Mouse (Mus musculus) erythroid progenitor cell, adult 5-6 weeks (primary cell): Measurements from ENCODE around the gene Ggact. TPM values are rescaled to one million over a fixed set of nuclear protein-coding genes. Genes with fewer than 3 reads are reported as not detected.

Experiments used
- ATAC-seq: replicated peaks from 2 replicates; pipeline ENCODE4 v1.8.0; 2016; ENCODE audit warnings: moderate number of reproducible peaks, mild to moderate bottlenecking, moderate TSS enrichment, inconsistent platforms; ENCODE audit not compliant: poor library complexity, low FRiP score, severe bottlenecking
- total RNA-seq, 2 experiments: library from RNA; stranded (forward) in 1 of 2; stranded (reverse) in 1 of 2; fragments of 150-400 nt in 1 of 2; fragments of 186-747, 209-891 nt in 1 of 2; gene quantifications; 2 replicates each; pipeline versions ENCODE4 v1.2.3 to v1.2.4; 2015 to 2017; ENCODE audit warnings: low replicate concordance in 2 of 2

Ggact gene
- total RNA-seq (2015; ENCODE audit: low replicate concordance) (6.3 TPM in 1 of 2 replicates, not detected in the other), total RNA-seq (2017; ENCODE audit: low replicate concordance) (5.5 TPM in 1 of 2 replicates, not detected in the other)

- ATAC-seq = no peak
These were observed at the start of gene Ggact for GRCm38 (mm10) chr14:122913657-122914056. TSS of gene Ggact (minus strand) at chr14:122913757.

- ATAC-seq = no peak
These were observed 44.4 kb upstream of the Ggact start for GRCm38 (mm10) chr14:122957941-122958340.

DNA sequence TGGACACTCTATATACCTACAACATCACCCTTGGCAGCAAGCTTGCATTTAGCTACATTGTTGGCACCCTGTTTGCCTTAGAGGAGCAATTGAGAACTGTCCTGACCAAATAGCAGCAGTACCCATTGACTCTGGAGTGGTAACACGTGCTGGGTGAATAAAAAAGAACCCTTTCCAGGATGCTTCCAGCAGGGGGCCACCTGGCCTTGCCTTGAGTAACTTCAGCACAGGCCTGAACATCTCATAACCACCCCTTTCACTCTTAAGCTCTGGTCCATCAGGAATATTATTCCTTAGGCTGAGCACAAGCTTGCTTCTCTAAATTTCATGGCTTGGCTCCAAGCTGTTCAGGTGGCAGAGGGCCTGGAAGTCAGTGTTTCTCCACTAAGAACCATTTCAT lies 39.8 kb upstream of the Ggact start:
- ATAC-seq = no peak

- no peak for ATAC-seq
These were observed 39.0 kb upstream of the Ggact start for GRCm38 (mm10) chr14:122952556-122952955.

- no peak for ATAC-seq
These were observed 38.3 kb upstream of the Ggact start for GRCm38 (mm10) chr14:122951676-122952445.

DNA sequence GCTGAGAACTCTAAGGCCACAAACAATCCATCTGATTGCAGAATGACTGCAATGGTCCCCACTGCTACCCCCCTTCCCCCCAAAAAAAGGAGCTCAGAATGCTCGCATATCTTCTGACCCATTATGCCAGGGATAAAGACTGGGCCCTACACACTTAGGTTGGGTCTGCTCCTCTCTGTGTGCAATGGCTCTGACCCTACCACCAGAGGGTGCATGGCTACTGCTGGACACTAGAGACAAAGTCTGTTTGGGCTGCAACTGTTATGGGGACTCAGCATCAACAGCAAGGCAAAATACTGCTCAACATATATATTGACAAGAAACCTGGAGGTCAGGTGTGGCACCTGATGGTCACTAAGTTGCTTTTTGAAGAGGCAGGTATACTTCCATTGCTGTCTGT lies 37.4 kb upstream of the Ggact start:
- ATAC-seq = no peak

GRCm38 (mm10) chr14:122943475-122943853 lies 29.9 kb upstream of the Ggact start:
- ATAC-seq = no peak

DNA sequence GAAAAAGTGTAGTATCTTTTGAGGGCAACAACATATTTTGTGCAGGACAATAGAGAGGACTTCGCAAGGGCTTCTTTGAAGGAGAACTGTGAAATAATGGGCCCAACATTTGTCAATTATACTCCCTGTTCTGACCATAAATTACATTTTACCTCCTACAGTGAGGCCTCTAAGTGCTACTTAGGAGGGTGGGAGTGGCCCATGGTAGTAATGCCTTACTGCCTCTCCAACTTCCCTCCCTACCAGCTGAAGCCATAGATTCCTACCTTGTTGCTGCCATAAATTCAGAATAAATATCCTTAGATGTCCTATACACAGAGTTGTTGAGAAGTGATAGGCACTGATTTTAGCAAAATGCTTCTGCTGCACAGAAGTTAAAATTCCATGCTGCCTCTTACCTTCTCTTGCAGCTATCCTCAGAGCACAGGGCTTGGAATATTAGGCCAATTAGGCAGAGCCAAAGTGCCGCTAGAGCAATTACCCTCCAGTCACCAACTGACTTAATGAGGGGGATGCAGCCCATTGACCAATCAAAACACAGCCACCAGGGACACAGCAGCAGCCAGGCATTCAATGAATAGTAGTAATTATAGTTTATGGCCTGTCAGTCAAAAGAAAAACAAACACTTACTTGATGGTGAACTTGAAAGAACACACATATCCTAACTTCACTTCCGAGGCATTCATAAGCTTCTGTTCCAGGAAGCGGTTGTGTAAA lies 29.4 kb upstream of the Ggact start:
- no peak for ATAC-seq

- ATAC-seq = no peak
These were observed 22.9 kb upstream of the Ggact start for GRCm38 (mm10) chr14:122936460-122936859.

DNA sequence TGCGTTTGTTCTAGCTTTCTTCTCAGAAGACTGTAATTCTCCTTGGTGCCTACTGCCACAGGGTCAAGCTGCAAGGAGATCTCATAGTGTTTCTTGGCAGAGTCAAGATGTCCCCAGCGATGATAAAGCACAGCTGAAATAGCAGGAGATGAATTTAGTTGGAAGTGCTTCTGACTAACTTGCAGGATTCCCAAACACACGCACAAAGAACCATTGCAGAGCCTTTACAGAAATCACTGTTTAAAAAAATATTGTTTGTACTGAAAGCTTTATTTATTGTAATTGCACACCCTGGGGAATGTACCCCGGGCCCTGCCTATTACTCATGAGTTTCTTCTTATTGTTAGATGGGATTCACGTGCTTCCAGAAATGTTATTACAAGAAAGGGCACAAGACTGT lies 6.5 kb upstream of the Ggact start:
- no peak for ATAC-seq

GRCm38 (mm10) chr14:122917676-122918075 lies 4.1 kb upstream of the Ggact start:
- ATAC-seq = no peak

DNA sequence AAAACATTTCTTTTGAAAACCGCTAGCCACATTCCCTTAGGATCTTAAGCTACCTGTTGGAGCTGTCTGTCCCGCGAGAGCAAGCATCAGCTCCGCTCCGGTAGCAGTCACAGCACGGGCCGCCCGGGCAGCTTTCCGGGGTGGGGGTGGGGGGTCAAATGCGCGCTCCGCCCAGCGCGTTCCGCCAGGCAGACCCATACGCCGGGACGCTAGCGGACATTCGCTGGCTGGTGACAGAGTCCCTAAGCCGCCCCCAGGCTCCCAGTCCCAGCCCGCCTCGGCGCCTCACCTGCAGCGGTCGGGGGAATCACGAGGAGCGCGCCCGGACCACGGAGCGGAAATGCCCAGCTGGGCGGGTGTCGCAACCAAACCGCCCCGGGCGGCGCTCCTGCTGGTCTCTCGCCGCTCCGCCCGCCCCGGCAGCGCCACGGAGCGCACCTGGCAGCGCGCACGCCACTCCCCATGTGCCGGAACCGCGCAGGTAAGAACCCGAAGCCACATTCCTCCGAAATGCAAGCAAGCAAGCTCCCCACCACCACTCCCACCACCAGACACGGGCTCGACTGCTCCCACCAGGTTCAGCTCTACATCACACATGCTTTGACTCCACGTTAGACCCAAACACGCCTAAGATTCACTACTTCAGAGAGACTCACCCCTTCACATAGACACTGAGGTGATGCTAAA lies 602 bp downstream of the Ggact start:
- ATAC-seq = peak; percentile 66

DNA sequence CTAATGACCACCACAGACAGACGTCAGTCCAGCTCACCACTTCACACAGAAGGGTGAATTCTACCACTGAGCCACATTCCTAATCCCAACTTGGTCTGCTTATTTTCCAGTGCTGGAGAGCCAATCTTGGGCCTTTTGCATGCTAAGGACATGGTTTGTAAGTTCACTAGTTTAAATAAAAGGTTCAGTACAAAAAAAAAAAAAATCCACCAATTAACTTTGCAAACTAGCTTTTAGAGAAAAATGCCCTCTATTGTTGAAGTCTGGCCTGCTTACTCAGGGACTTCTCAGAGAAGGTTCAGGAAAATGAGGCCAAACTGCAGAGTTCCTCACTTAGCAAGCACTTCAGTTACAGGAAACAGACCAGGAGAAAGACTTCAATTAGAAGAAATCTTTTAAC lies 1.4 kb downstream of the Ggact start:
- no peak for ATAC-seq

DNA sequence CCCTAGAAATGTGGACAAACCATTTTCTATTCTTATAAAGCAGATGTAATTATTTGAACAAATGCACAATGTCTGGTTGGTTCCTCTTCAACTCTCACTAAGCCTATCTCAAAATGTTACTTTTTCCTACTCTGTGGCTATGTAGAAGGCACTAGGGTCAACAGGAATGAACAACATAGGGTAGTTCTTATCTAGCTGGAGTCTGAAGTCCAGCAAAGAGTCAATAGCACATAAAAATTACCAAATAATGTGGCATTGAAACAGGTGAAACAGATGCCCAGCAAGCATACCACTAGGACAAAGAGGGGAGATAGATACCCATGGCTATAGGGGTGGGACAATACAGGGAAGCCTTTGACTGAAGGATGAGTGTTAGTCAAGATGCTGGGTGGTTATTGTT lies 2.3 kb downstream of the Ggact start:
- ATAC-seq = no peak

- ATAC-seq = no peak
These were observed 4.0 kb downstream of the Ggact start for GRCm38 (mm10) chr14:122909368-122910091.

DNA sequence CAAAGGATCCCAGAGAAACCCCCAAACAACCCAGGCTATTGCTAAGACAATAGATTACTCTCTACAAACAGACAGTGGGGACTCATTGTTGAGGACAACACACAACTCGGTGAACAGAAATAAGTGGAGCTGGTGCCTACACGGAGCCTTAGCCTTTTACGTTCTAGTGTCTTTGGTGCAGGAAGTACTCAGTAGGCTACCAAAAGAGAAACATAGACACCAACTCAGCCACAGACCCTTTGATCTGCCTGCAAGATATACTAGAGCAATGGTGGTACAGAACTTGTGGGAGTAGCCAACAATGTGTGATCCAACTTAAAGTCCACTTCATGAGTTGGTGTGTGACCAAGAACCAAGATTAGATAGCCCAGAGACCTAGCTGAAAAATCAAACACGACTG lies 5.5 kb downstream of the Ggact start:
- ATAC-seq = no peak

DNA sequence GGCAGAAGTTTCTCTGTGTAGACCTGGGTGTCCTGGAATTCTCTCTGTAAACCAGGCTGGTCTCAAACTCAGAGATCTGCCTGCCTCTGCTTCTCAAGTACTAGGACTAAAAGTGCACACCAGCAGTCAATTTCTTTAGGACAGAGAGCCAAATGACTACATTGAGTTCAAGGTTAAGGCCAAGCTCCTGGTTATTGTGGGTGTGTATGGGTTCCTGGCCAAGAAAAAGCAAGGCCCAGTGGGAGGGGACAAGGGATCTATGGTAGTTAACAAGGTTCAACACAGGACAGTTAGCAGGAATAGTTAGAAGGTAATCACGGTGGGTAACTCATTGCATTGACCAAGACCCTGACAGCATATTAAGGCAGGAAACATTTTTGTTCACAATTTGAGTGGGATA lies 8.6 kb downstream of the Ggact start:
- ATAC-seq = no peak

DNA sequence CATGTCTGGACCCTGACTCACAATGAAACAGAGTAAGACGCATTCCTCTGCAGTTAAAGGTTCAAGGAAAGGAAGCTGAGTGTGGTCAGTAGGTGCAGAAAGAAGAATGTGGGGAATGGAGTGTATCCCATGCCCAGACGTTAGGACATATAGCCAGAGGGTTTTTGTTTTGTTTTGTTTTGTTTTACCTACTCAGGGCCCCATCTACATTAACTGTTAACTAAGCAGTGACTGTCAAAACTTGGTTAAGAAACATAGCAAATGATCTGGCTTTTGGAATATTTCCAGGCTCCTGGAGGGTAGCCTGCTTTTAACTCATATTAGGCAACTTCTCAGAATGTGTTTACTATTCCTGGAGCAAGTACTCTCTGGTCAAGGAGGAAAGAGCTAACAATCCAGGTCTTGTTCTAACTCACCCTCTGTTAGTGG lies 9.6 kb downstream of the Ggact start:
- no peak for ATAC-seq

- ATAC-seq = no peak
These were observed 10.7 kb downstream of the Ggact start for GRCm38 (mm10) chr14:122902884-122903283.

DNA sequence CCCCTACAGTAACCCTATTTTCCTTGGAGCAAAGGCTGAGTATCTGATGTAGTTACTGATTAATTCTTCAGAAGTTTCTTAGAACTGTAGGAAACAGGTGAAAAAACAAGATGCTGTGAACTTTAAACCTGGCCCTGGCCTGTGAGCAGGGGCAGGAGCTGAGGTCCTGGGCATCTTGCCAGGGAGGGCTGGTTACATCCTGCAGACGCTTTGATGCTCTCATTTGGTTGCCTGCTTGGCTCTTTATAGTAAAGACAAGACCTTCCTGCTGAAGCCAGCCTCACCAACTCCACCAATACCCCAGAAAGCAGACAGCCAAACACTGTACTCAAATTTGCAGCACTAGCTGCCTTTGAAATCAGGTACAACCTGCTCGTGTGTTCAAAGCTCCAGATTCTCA lies 11.4 kb downstream of the Ggact start:
- no peak for ATAC-seq
